Comparison of ENCODE assay signal across 19 mouse cellular contexts in the genomic region with DNA sequence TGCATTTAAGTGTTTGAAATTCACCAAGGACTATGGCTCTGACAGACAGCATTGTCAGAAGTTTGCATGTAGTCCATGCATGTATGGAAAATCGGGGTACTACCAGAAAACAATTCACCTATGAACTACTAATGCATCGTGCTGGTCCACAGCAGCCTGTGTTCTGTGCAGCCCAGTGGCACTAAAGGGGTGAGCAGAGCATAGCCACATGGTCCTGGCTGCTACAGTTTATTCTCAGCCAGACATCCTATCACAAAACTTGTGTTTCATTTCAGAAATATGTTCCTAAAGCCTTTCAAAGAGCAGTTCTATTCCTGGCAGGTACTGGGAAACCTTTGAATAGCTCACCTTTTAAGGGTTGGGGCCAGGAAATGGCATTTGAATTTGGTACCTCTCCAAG. TPM values are rescaled to one million over a fixed set of nuclear protein-coding genes. Genes with fewer than 3 reads are reported as not detected.
DNase-seq lines count a peak whose midpoint lies in the region; ATAC-seq and TF ChIP-seq lines count a peak whose summit lies in the region.
"Had no signal": no experiment of that assay in that cellular context is flagged by ENCODE, and none has a peak within 500 bp of the region (broad histone marks: within the 10 kb centered on the region; RNA-seq: fewer than 3 reads in every experiment).

No protein-coding gene starts in this region.

- H3K4me1 ChIP-seq in heart, embryonic 13.5 days, result peaks cover 91% of the 10 kb centered on the region
- H3K4me1 ChIP-seq in heart, postnatal 0 days (ENCODE audit: control insufficient read depth, insufficient read depth), result peaks cover 45% of the 10 kb centered on the region

- no peak overlapping the region for H3K4me3 ChIP-seq in heart, embryonic 13.5 days
- H3K4me3 ChIP-seq in heart, postnatal 0 days (ENCODE audit: low read depth, low read length), result no peak overlapping the region
- H3K4me3 ChIP-seq: embryonic facial prominence, embryonic 10.5 days; forebrain, embryonic 13.5 days; heart, adult 2 months; hindbrain, embryonic 15.5 days had no signal

- no peak for TF ChIP-seq EP300 in heart, postnatal 0 days (IDR thresholded peaks at IDR 0.05; ENCODE audit: low read depth)

- H3K27me3 ChIP-seq in heart, embryonic 13.5 days (replicated peaks), result no peaks in the 10 kb centered on the region
- no peaks in the 10 kb centered on the region for H3K27me3 ChIP-seq in heart, postnatal 0 days (ENCODE audit: control insufficient read depth, insufficient read depth, low read length)
- H3K27me3 ChIP-seq: forebrain, embryonic 13.5 days; hindbrain, embryonic 15.5 days had no signal

- ATAC-seq in heart, embryonic 13.5 days (ENCODE audit: extremely low read depth, insufficient number of reproducible peaks, low FRiP score, low TSS enrichment), result no peak
- peak; percentile 50 for ATAC-seq in heart, postnatal 0 days (ENCODE audit: insufficient read depth, low read depth)
- ATAC-seq: forebrain, embryonic 13.5 days; intestine, postnatal 0 days had no signal

- WGBS in heart, embryonic 13.5 days, result 69% methylated on average over 2 of the region's 2 CpGs
- WGBS in heart, postnatal 0 days, result 51% methylated on average over 2 of the region's 2 CpGs

- H3K36me3 ChIP-seq in heart, embryonic 13.5 days, result no peaks in the 10 kb centered on the region
- no peaks in the 10 kb centered on the region for H3K36me3 ChIP-seq in heart, postnatal 0 days (replicated peaks; ENCODE audit: control insufficient read depth, insufficient read depth, low read length)
- H3K36me3 ChIP-seq: G1E; hindbrain, embryonic 15.5 days had no signal

- H3K9ac ChIP-seq in heart, embryonic 13.5 days, result peak overlapping the region; percentile 5; the same call in 1 of the 2 replicates
- no peak overlapping the region for H3K9ac ChIP-seq in heart, postnatal 0 days (replicated peaks; ENCODE audit: low read depth, low read length)
- H3K9ac ChIP-seq: forebrain, embryonic 13.5 days; hindbrain, embryonic 15.5 days had no signal

- DNase-seq in heart, adult 9 months (ENCODE audit: low spot score in 2 of 2), result no peak
- DNase-seq in heart, postnatal 0 days (ENCODE audit: low spot score), result no peak
- DNase-seq in heart, adult 18-20 months, result no peak
- DNase-seq in right cerebral cortex, postnatal 25 days, result peak; percentile 1
- no peak for DNase-seq in right cerebral cortex, postnatal 10 days (ENCODE audit: low spot score in 2 of 2)
- DNase-seq in thymus, postnatal 36 days, result no peak
- DNase-seq: adrenal gland, adult 8-10 months; adrenal gland, postnatal 36 days; cerebellum, adult 2 months; cerebellum, postnatal 10 days; gastrocnemius, postnatal 36 days; kidney, adult 8-10 months had no signal

- no peak for TF ChIP-seq CTCF in heart, postnatal 0 days (IDR thresholded peaks at IDR 0.05; ENCODE audit: low read depth)

- peak overlapping the region; percentile 51 for H3K27ac ChIP-seq in heart, embryonic 13.5 days (replicated peaks)
- H3K27ac ChIP-seq in heart, postnatal 0 days (ENCODE audit: low read depth), result peak overlapping the region; percentile 71
- H3K27ac ChIP-seq: embryonic facial prominence, embryonic 10.5 days; forebrain, embryonic 13.5 days; hindbrain, embryonic 15.5 days had no signal

- no peak overlapping the region for H3K4me2 ChIP-seq in heart, embryonic 13.5 days
- H3K4me2 ChIP-seq in heart, postnatal 0 days (ENCODE audit: low read depth, low read length), result no peak overlapping the region
- H3K4me2 ChIP-seq: forebrain, embryonic 13.5 days; hindbrain, embryonic 15.5 days had no signal

- H3K9me3 ChIP-seq in heart, embryonic 13.5 days, result no peaks in the 10 kb centered on the region
- H3K9me3 ChIP-seq in heart, postnatal 0 days (replicated peaks; ENCODE audit: control insufficient read depth, low read length), result no peaks in the 10 kb centered on the region
- H3K9me3 ChIP-seq: embryonic facial prominence, embryonic 10.5 days; forebrain, embryonic 13.5 days; hindbrain, embryonic 15.5 days had no signal

RNA-seq across cellular contexts. Expression of a gene that starts 8.0 kb away (rescaled TPM):
- polyA plus RNA-seq in heart, embryonic 13.5 days (2015; fragmentation: Nextera tagmentation; extraction: Ambion mirVana), result 19.2 and 19.6 TPM in 2 replicates
- total RNA-seq in heart, postnatal 0 days (2014; rRNA removed; ENCODE audit: low replicate concordance), result 50.6 and 74.8 TPM in 2 replicates
- 11.0 and 15.1 TPM in 2 replicates for polyA plus RNA-seq in heart, postnatal 0 days (2015; fragmentation: Nextera tagmentation; extraction: Ambion mirVana)
- total RNA-seq in heart, adult 18-20 months (2021), result 10 to 100 TPM; 11.2 TPM
- total RNA-seq: G1E had no signal
- polyA plus RNA-seq: G1E had no signal
